Mouse (Mus musculus) common myeloid progenitor, adult 5-6 weeks (primary cell): ENCODE data around the gene Eif4a1. TPM values are rescaled to one million over a fixed set of nuclear protein-coding genes. Genes with fewer than 3 reads are reported as not detected.

ENCODE experiments used
- total RNA-seq: library from RNA; stranded (forward); fragments of 200-1000, 187-1606 nt; gene quantifications from 2 replicates; pipeline ENCODE4 v1.2.3, GENCODE M21; 2017

The Eif4a1 gene
- total RNA-seq, 1 experiment from 2014 or later, result 895 TPM

Other genes starting within 250 kb of the Eif4a1 start
- 0.68 TPM in 1 of 2 replicates, not detected in the other for gene Dnah2, start 123.3 kb downstream of the Eif4a1 start, total RNA-seq
- gene Efnb3, start 112.2 kb downstream of the Eif4a1 start, total RNA-seq, result 0.55 TPM in 1 of 2 replicates, not detected in the other
- gene Wrap53, start 92.2 kb downstream of the Eif4a1 start, total RNA-seq, result 5.0 and 8.0 TPM in 2 replicates
- gene Trp53, start 92.1 kb downstream of the Eif4a1 start, total RNA-seq, result 78.8 and 104 TPM in 2 replicates
- 16.9 and 26.2 TPM in 2 replicates for gene Atp1b2, start 66.5 kb downstream of the Eif4a1 start, total RNA-seq
- gene Shbg, start 54.5 kb downstream of the Eif4a1 start, total RNA-seq, result not detected in 2 replicates
- gene Sat2, start 50.4 kb downstream of the Eif4a1 start, total RNA-seq, result not detected in 2 replicates
- gene Fxr2, start 39.4 kb downstream of the Eif4a1 start, total RNA-seq, result 38.9 and 44.1 TPM in 2 replicates
- gene Sox15, start 17.1 kb downstream of the Eif4a1 start, total RNA-seq, result 0.87 TPM in 1 of 2 replicates, not detected in the other
- 51.8 and 56.8 TPM in 2 replicates for gene Mpdu1, start 9.8 kb downstream of the Eif4a1 start, total RNA-seq
- 11.0 and 29.0 TPM in 2 replicates for gene Cd68, start 6.3 kb downstream of the Eif4a1 start, total RNA-seq
- gene Senp3, start 9.7 kb upstream of the Eif4a1 start, total RNA-seq, result 75.7 and 92.7 TPM in 2 replicates
- gene Tnfsf13, start 13.4 kb upstream of the Eif4a1 start, total RNA-seq, result 7.7 and 11.1 TPM in 2 replicates
- not detected in 2 replicates for gene Tnfsf12, start 23.4 kb upstream of the Eif4a1 start, total RNA-seq
- 2.1 and 3.0 TPM in 2 replicates for gene Tnfsfm13, start 23.7 kb upstream of the Eif4a1 start, total RNA-seq
- 59.3 and 132 TPM in 2 replicates for gene Polr2a, start 86.2 kb upstream of the Eif4a1 start, total RNA-seq
- gene Slc35g3, start 89.5 kb upstream of the Eif4a1 start, total RNA-seq, result not detected in 2 replicates
- 2.2 and 2.6 TPM in 2 replicates for gene Zbtb4, start 93.5 kb upstream of the Eif4a1 start, total RNA-seq
- gene Chrnb1, start 123.5 kb upstream of the Eif4a1 start, total RNA-seq, result 0.27 and 1.5 TPM in 2 replicates
- gene Fgf11, start 129.4 kb upstream of the Eif4a1 start, total RNA-seq, result 2.5 TPM in 1 of 2 replicates, not detected in the other
- not detected in 2 replicates for gene Tmem102, start 133.2 kb upstream of the Eif4a1 start, total RNA-seq
- gene Gm39566, start 142.9 kb upstream of the Eif4a1 start, total RNA-seq, result not detected in 2 replicates
- not detected in 2 replicates for gene Spem2, start 146.0 kb upstream of the Eif4a1 start, total RNA-seq
- gene Spem1, start 149.8 kb upstream of the Eif4a1 start, total RNA-seq, result not detected in 2 replicates
- 6.5 and 8.6 TPM in 2 replicates for gene Nlgn2, start 165.4 kb upstream of the Eif4a1 start, total RNA-seq
- 245 and 258 TPM in 2 replicates for gene Tmem256, start 166.1 kb upstream of the Eif4a1 start, total RNA-seq
- gene Plscr3, start 174.0 kb upstream of the Eif4a1 start, total RNA-seq, result 24.6 and 31.0 TPM in 2 replicates
- gene Tnk1, start 186.3 kb upstream of the Eif4a1 start, total RNA-seq, result not detected in 2 replicates
- not detected in 2 replicates for gene Tmem95, start 205.6 kb upstream of the Eif4a1 start, total RNA-seq
- gene Kctd11, start 209.0 kb upstream of the Eif4a1 start, total RNA-seq, result 0.39 and 0.50 TPM in 2 replicates
- 73.1 and 81.7 TPM in 2 replicates for gene Acap1, start 223.1 kb upstream of the Eif4a1 start, total RNA-seq
- 5.5 and 5.9 TPM in 2 replicates for gene 2810408A11Rik, start 228.6 kb upstream of the Eif4a1 start, total RNA-seq
- 26.9 and 32.3 TPM in 2 replicates for gene Neurl4, start 228.6 kb upstream of the Eif4a1 start, total RNA-seq
- gene Gps2, start 241.5 kb upstream of the Eif4a1 start, total RNA-seq, result 42.0 and 78.8 TPM in 2 replicates
- gene Eif5a, start 249.5 kb upstream of the Eif4a1 start, total RNA-seq, result 854 and 864 TPM in 2 replicates